Mouse (Mus musculus): ENCODE results near the gene Prkcsh. TPM values are rescaled to one million over a fixed set of nuclear protein-coding genes. Genes with fewer than 3 reads are reported as not detected.

Prkcsh gene
- polyA plus RNA-seq, 1 experiment = 35.2 TPM

DNA sequence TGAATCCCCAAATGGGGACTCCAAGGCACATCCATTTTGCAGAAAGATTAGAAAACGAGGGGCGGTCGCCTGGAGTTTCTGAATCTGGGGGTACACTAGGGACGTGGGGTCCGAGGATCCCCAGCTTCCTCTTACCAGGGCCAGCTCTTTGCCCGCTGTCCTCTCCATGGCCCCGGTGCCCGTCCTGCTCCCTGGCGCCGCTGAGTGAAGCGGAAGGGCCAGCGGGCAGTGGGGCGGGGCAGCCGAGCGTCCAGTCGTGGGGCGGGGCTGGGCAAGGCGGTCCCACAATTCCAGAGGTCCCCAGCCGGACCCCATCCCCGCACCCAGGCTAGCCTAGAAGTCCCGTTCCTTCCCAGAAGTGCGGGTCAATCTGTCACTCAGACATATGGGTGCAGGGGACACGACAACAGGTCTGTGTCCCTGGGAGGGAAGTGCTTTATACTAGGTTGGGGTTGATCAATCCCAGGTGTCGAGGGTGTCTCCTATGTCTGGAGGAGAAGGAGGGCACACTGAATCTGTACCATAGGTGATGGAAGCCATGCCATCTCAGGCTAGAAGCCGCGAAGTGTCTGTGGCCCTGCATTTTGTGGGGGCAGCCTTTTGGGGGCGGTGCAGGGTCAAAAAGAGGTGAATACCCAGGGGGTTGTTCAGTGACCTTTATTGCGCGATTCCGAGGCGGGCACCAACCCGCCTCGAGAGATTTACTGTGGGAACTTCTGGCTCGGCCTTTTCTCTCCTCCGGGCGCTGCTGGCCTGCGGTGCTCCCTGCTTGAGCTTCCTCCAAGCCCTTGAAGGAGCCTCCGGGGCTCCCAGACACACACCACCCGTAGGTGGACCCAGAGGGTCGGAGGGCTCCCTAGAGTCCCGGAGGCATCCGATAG is 13.1 kb upstream of the Prkcsh start, which contains the start of gene Rgl3:
Rgl3 (minus strand) TSS at position 217 of the 881 bp plus-strand sequence.
- H3K4me1 ChIP-seq (ENCODE audit: control insufficient read depth, insufficient read depth, low read length) = no peaks in the 10 kb centered on the region
- H3K27ac ChIP-seq (ENCODE audit: control insufficient read depth, insufficient read depth, low read depth, low read length, poor library complexity) = no peak within 1 kb of the TSS
- WGBS = 3% methylated on average over 42 of the region's 42 CpGs
- H3K4me3 ChIP-seq (replicated peaks; ENCODE audit: control insufficient read depth, low read depth, low read length) = no peak within 1 kb of the TSS
- TF ChIP-seq POLR2A (IDR thresholded peaks at IDR 0.05; ENCODE audit: borderline replicate concordance, control insufficient read depth, low read depth, low read length) (no peak), CTCF (IDR thresholded peaks at IDR 0.05; ENCODE audit: control insufficient read depth, insufficient read depth, low read length) (no peak)

DNA sequence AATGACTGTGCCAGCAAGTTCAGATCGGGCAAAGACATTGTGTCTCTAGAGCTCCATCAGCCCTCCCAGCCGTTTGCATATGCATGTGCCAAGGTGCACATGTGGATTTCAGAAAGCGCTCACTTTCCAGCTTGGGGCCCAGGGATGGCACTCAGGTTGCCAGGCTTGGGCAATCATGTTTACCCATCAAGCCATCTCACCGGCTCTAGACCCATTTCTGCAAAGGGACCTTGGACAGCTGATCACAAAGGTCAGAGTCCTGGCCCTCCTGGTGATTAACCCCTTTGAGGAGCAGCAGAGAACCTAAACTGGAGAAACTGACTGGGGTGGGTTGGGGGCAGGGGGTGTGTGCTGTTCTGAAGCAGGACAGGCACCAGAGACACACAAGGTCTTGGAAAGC is 10.4 kb upstream of the Prkcsh start:
- H3K27ac ChIP-seq (ENCODE audit: control insufficient read depth, insufficient read depth, low read depth, low read length, poor library complexity) = no peak overlapping the region
- H3K4me3 ChIP-seq (replicated peaks; ENCODE audit: control insufficient read depth, low read depth, low read length) = no peak overlapping the region
- TF ChIP-seq CTCF (IDR thresholded peaks at IDR 0.05; ENCODE audit: control insufficient read depth, insufficient read depth, low read length) (no peak), POLR2A (IDR thresholded peaks at IDR 0.05; ENCODE audit: borderline replicate concordance, control insufficient read depth, low read depth, low read length) (no peak)
- 83% methylated on average over 4 of the region's 4 CpGs for WGBS
- no peaks in the 10 kb centered on the region for H3K4me1 ChIP-seq (ENCODE audit: control insufficient read depth, insufficient read depth, low read length)

DNA sequence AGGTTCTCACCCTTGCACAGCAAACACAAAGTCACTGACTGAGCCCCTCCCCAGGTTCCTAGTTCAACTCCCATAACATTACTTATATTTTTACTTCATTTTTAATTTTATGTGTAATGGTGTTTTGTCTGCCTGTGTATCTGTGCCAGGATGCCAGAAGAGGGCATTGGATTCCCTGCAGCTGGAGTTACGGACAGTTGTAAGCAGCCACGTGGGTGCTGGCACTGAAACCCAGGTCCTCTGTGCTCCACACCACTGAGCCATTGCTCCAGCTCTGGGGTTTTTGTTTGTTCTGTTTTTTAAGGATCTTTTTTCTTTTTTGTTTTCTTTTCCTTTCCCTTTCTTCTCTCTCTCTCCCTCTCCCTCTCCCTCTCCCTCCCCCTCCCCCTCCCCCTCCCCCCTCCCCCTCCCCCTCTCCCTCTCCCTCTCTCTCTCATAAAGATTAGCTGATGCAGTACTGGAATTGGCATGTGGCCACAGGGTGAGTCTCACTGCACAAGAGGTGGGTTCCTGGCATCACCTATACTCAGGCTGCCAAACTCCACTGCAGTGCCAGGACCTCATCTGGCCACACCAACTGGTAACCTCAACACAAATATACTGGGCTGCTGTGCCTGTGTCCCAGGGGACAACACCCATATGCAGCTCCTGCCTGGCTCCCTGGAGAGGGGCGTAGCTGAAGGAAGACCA is 6.3 kb upstream of the Prkcsh start:
- H3K4me1 ChIP-seq (ENCODE audit: control insufficient read depth, insufficient read depth, low read length) = no peaks in the 10 kb centered on the region
- 77% methylated on average over 3 of the region's 3 CpGs for WGBS
- H3K4me3 ChIP-seq (replicated peaks; ENCODE audit: control insufficient read depth, low read depth, low read length) = no peak overlapping the region
- TF ChIP-seq POLR2A (IDR thresholded peaks at IDR 0.05; ENCODE audit: borderline replicate concordance, control insufficient read depth, low read depth, low read length) (no peak), CTCF (IDR thresholded peaks at IDR 0.05; ENCODE audit: control insufficient read depth, insufficient read depth, low read length) (no peak)
- H3K27ac ChIP-seq (ENCODE audit: control insufficient read depth, insufficient read depth, low read depth, low read length, poor library complexity) = no peak overlapping the region

DNA sequence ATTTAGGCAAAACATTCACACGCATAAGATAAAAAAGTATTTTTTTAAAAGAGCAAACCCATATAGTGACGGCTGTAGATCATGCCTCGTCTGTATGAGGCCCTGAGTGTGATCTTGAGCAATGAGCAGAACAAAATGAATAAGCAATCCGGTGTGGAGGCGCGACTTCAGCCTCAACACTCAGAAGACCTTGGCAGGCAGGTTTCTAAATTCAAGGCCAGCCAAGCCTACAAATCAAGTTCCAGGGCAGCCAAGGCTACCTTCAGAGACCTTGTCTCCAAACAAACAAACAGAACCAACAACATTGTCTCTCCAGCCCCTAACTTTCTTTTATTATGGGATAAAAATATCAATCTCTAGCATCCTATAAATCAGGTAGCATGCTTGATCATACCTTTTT is 2.3 kb upstream of the Prkcsh start:
- TF ChIP-seq CTCF (IDR thresholded peaks at IDR 0.05; ENCODE audit: control insufficient read depth, insufficient read depth, low read length) (no peak), POLR2A (IDR thresholded peaks at IDR 0.05; ENCODE audit: borderline replicate concordance, control insufficient read depth, low read depth, low read length) (no peak)
- H3K4me3 ChIP-seq (replicated peaks; ENCODE audit: control insufficient read depth, low read depth, low read length) = no peak overlapping the region
- WGBS = 85% methylated on average over 6 of the region's 6 CpGs
- peaks cover 3% of the 10 kb centered on the region for H3K4me1 ChIP-seq (ENCODE audit: control insufficient read depth, insufficient read depth, low read length)
- no peak overlapping the region for H3K27ac ChIP-seq (ENCODE audit: control insufficient read depth, insufficient read depth, low read depth, low read length, poor library complexity)

DNA sequence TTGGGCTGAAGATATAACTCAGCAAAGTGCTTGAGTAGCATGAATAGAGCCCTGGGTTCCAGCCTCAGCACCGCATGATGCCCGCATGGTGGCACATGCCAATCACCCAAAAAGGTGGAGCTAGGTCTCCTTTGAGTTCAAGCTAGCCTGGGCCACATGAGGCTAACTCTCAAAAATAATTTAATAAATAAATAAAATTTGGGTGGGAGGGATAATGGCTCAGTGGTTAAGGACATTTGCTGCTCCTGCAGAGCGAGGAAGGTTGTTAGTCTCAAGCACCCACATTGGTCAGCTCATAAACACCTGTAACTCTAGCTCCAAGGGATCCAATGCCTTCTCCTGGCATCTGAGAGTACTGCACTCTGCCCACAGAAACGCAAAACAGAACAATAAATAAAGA is 973 bp upstream of the Prkcsh start:
- H3K4me3 ChIP-seq (replicated peaks; ENCODE audit: control insufficient read depth, low read depth, low read length) = no peak overlapping the region
- H3K4me1 ChIP-seq (ENCODE audit: control insufficient read depth, insufficient read depth, low read length) = peaks cover 3% of the 10 kb centered on the region
- 89% methylated on average over 4 of the region's 4 CpGs for WGBS
- no peak overlapping the region for H3K27ac ChIP-seq (ENCODE audit: control insufficient read depth, insufficient read depth, low read depth, low read length, poor library complexity)
- TF ChIP-seq CTCF (IDR thresholded peaks at IDR 0.05; ENCODE audit: control insufficient read depth, insufficient read depth, low read length) (no peak), POLR2A (IDR thresholded peaks at IDR 0.05; ENCODE audit: borderline replicate concordance, control insufficient read depth, low read depth, low read length) (no peak)

DNA sequence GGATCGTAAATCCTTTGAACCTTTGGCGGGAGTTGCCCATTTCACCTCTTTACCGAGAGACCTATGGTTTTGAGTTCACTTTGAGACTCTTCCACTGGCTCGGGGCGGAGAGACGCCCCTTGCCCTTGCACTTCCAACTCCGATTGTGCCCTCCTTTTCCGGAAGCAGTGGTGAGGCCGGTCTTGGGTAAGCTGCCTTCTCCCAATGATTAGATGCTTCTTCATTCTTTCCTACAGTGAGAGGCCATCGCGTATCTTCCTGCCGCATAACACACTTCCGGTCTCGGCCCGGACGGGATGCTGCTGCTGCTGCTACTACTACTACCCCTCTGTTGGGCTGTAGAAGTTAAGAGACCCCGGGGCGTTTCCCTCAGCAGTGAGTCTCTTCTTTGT is 553 bp downstream of the Prkcsh start:
- Histone ChIP-seq H3K27ac (ENCODE audit: control insufficient read depth, insufficient read depth, low read depth, low read length, poor library complexity) (peak overlapping the region; percentile 17), H3K4me3 (replicated peaks; ENCODE audit: control insufficient read depth, low read depth, low read length) (peak overlapping the region; percentile 88), H3K4me1 (ENCODE audit: control insufficient read depth, insufficient read depth, low read length) (peaks cover 3% of the 10 kb centered on the region)
- TF ChIP-seq CTCF (IDR thresholded peaks at IDR 0.05; ENCODE audit: control insufficient read depth, insufficient read depth, low read length) = no peak
- TF ChIP-seq POLR2A (IDR thresholded peaks at IDR 0.05; ENCODE audit: borderline replicate concordance, control insufficient read depth, low read depth, low read length) = no peak
- WGBS = under 1% methylated on average over 18 of the region's 18 CpGs

DNA sequence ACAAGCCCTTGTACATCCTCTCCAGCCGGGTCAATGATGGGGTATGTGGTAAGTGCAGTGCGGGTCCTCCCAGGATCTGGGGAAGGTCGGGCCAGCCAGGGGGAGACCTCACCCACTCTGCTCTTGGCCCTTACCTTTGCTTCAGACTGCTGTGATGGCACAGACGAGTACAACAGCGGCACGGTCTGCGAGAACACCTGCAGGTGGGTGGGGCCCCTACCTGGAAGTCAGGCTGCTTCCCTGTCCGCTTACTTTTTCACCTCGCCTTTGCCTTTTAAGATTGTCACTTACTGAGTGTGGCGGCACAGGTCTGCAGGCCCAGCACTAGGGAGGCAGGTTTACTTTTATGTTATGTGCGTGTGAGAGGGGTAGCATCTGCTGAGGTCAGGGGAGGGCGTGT is 1.9 kb downstream of the Prkcsh start:
- Histone ChIP-seq H3K27ac (ENCODE audit: control insufficient read depth, insufficient read depth, low read depth, low read length, poor library complexity) (no peak overlapping the region), H3K4me3 (replicated peaks; ENCODE audit: control insufficient read depth, low read depth, low read length) (no peak overlapping the region), H3K4me1 (ENCODE audit: control insufficient read depth, insufficient read depth, low read length) (peaks cover 3% of the 10 kb centered on the region)
- TF ChIP-seq POLR2A (IDR thresholded peaks at IDR 0.05; ENCODE audit: borderline replicate concordance, control insufficient read depth, low read depth, low read length) (no peak), CTCF (IDR thresholded peaks at IDR 0.05; ENCODE audit: control insufficient read depth, insufficient read depth, low read length) (no peak)
- WGBS = 90% methylated on average over 12 of the region's 12 CpGs

DNA sequence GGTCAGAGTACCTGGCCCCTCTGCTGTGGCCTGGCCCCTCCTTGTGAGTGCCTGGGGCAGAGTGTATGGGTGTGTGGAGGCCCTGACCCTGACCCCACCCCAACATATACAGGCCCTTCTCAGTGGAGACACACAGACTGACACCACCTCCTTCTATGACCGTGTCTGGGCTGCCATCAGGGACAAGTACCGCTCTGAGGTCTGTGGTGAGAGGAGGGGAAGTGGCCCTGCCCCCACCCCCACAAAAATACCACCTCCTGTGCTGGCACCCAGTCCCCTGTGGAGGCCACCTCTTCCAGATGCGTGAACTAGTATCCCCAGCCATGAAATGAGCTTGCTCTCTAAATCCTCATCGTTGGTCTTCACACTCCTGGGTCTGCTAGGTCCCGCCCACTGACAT is 8.4 kb downstream of the Prkcsh start:
- no peaks in the 10 kb centered on the region for H3K4me1 ChIP-seq (ENCODE audit: control insufficient read depth, insufficient read depth, low read length)
- no peak overlapping the region for H3K4me3 ChIP-seq (replicated peaks; ENCODE audit: control insufficient read depth, low read depth, low read length)
- H3K27ac ChIP-seq (ENCODE audit: control insufficient read depth, insufficient read depth, low read depth, low read length, poor library complexity) = no peak overlapping the region
- WGBS = 35% methylated on average over 5 of the region's 5 CpGs
- TF ChIP-seq CTCF (IDR thresholded peaks at IDR 0.05; ENCODE audit: control insufficient read depth, insufficient read depth, low read length) (no peak), POLR2A (IDR thresholded peaks at IDR 0.05; ENCODE audit: borderline replicate concordance, control insufficient read depth, low read depth, low read length) (no peak)
